Mouse (Mus musculus): ENCODE results near the gene Plscr1. TPM values are rescaled to one million over a fixed set of nuclear protein-coding genes. Genes with fewer than 3 reads are reported as not detected.

The Plscr1 gene
- total and polyA plus RNA-seq, 3 experiments, result 5.5 to 9.5 TPM; not detected in 1

DNA sequence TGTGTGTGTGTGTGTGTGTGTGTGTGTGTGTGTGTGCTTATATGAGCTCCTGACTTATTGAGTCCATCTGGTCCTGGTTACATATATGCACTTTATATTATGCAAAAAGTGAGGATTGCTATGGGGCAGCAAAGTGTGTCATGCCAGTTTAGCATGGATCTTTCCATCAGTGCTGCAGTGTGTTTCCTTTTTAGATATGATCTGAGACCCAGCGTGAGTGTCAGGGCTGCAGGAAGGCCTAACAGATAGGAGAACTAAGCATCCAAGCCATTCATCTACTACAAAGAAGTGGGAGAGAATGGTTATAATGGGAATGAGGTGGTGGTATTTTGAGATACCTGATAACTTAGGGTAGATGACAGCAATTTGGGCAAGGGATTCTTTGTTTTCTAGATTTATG lies 30.5 kb downstream of the Plscr1 start:
- no peak for DNase-seq (ENCODE audit: low read depth, low spot score)

DNA sequence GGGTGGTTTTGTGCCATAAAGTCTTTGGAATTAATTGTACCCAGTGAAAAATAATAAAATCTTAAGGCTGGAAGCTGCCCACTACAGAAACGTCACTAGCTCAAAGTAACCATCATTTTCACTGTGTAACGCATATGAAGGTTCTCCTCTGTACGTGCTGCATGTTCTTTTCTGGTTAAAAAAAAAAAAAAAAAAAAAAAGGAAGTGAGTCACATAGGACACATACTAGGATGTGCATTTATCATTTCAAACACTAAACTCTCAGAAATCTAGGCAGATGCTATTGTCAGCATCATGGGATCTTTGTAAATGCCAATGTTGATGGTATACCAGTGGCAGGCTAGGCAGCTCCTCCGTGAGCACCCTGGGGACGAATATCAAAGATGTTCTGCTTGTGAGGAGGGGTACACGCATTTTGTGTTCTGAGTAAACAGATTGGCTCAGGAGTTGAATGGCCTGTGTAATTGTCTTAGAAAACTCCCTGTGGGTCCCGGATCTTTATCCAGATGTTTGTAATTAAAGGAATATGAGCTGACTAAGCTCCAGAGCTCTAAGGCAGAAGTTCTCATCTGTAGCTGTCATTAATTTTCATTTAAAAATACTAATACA lies 33.1 kb downstream of the Plscr1 start:
- TF ChIP-seq NRF1 (IDR thresholded peaks at IDR 0.05; ENCODE audit: insufficient read depth, low read depth, low read length, poor library complexity, severe bottlenecking) (no peak), EP300 (IDR thresholded peaks at IDR 0.05; ENCODE audit: low read depth in 1 of 2, low read length in 2 of 2) (peak in 1 of 2 experiments; percentile 61; a peak in 2 of 4 replicates), NELFE (IDR thresholded peaks at IDR 0.05; ENCODE audit: low read depth, low read length) (no peak), GATA1 (IDR thresholded peaks at IDR 0.05; ENCODE audit: low read depth, low read length) (0 out of 2 replicates have a peak, but pooled peaks have one; percentile 6), GABPA (IDR thresholded peaks at IDR 0.05; ENCODE audit: low read depth, low read length) (no peak), MAFK (IDR thresholded peaks at IDR 0.05; ENCODE audit: borderline replicate concordance, low read depth, low read length) (no peak), ZNF384 (IDR thresholded peaks at IDR 0.05; ENCODE audit: low read depth, low read length) (peak; percentile 99)
- Histone ChIP-seq H3K9me3 (replicated peaks; ENCODE audit: insufficient read depth, low read length) (no peaks in the 10 kb centered on the region), H3K79me2 (ENCODE audit: control insufficient read depth, insufficient read depth, low read length, poor library complexity) (no peaks in the 10 kb centered on the region), H3K9ac (ENCODE audit: control insufficient read depth, low read depth, low read length, poor library complexity, severe bottlenecking) (no peak overlapping the region), H3K27ac (ENCODE audit: control insufficient read depth, low read depth, low read length) (no peak overlapping the region), H3K4me1 (ENCODE audit: control insufficient read depth in 1 of 2, insufficient read depth in 2 of 2, low read length in 2 of 2) (peaks cover 4 to 6% of the 10 kb centered on the region in 2 experiments), H3K36me3 (ENCODE audit: control insufficient read depth in 1 of 2, insufficient read depth in 2 of 2, low read length in 2 of 2) (peaks cover 0 to 23% of the 10 kb centered on the region in 2 experiments; a peak in 2 of 4 replicates), H3K4me3 (ENCODE audit: control insufficient read depth in 1 of 2, insufficient read depth in 1 of 2, low read depth in 2 of 2, low read length in 2 of 2) (no peak overlapping the region), H3K27me3 (ENCODE audit: control insufficient read depth in 1 of 2, insufficient read depth in 2 of 2, low read length in 2 of 2) (no peaks in the 10 kb centered on the region)
- DNase-seq (ENCODE audit: low read depth, low spot score), result peak; percentile 50

More for the DNA sequence above, 30.5 kb downstream of the Plscr1 start:
- H3K27me3 ChIP-seq (ENCODE audit: control insufficient read depth in 1 of 2, insufficient read depth in 2 of 2, low read length in 2 of 2), result no peaks in the 10 kb centered on the region
- no peak overlapping the region for H3K4me3 ChIP-seq (ENCODE audit: control insufficient read depth in 1 of 2, insufficient read depth in 1 of 2, low read depth in 2 of 2, low read length in 2 of 2)
- no peak for TF ChIP-seq SMC3 (IDR thresholded peaks at IDR 0.05; ENCODE audit: low read depth, low read length)
- TF ChIP-seq ELF1 (IDR thresholded peaks at IDR 0.05; ENCODE audit: low read depth, low read length), result no peak
- peak in 1 of 2 experiments; percentile 28; a peak in 1 of 4 replicates for TF ChIP-seq EP300 (IDR thresholded peaks at IDR 0.05; ENCODE audit: low read depth in 1 of 2, low read length in 2 of 2)
- TF ChIP-seq TCF12 (IDR thresholded peaks at IDR 0.05; ENCODE audit: low read depth, low read length), result 0 out of 2 replicates have a peak, but pooled peaks have one; percentile 30
- TF ChIP-seq KAT2A (conservative IDR thresholded peaks at IDR 0.05; ENCODE audit: low read depth, low read length), result no peak
- TF ChIP-seq MEF2A (IDR thresholded peaks at IDR 0.05; ENCODE audit: extremely low read depth, insufficient replicate concordance, low read depth, low read length, poor library complexity, severe bottlenecking), result no peak
- no peak for TF ChIP-seq USF2 (IDR thresholded peaks at IDR 0.05; ENCODE audit: borderline replicate concordance in 1 of 2, insufficient read depth in 1 of 2, low read depth in 1 of 2, low read length in 2 of 2)
- TF ChIP-seq ETS1 (IDR thresholded peaks at IDR 0.05; ENCODE audit: low read depth, low read length), result peak; percentile 39; the same call in 1 of the 2 replicates
- peak; percentile 48; the same call in 1 of the 2 replicates for TF ChIP-seq GATA1 (IDR thresholded peaks at IDR 0.05; ENCODE audit: low read depth, low read length)
- no peak overlapping the region for H3K9ac ChIP-seq (ENCODE audit: control insufficient read depth, low read depth, low read length, poor library complexity, severe bottlenecking)
- no peaks in the 10 kb centered on the region for H3K9me3 ChIP-seq (replicated peaks; ENCODE audit: insufficient read depth, low read length)
- H3K36me3 ChIP-seq (ENCODE audit: control insufficient read depth in 1 of 2, insufficient read depth in 2 of 2, low read length in 2 of 2), result peaks cover 0 to 40% of the 10 kb centered on the region in 2 experiments; a peak in 2 of 4 replicates
- H3K79me2 ChIP-seq (ENCODE audit: control insufficient read depth, insufficient read depth, low read length, poor library complexity), result no peaks in the 10 kb centered on the region
- no peak overlapping the region for H3K27ac ChIP-seq (ENCODE audit: control insufficient read depth, low read depth, low read length)
- H3K4me1 ChIP-seq (ENCODE audit: control insufficient read depth in 1 of 2, insufficient read depth in 2 of 2, low read length in 2 of 2), result peaks cover 19 to 20% of the 10 kb centered on the region in 2 experiments

Measured in MEL (cell line).